Mouse (Mus musculus): ENCODE results near the gene Rpl3.

DNA sequence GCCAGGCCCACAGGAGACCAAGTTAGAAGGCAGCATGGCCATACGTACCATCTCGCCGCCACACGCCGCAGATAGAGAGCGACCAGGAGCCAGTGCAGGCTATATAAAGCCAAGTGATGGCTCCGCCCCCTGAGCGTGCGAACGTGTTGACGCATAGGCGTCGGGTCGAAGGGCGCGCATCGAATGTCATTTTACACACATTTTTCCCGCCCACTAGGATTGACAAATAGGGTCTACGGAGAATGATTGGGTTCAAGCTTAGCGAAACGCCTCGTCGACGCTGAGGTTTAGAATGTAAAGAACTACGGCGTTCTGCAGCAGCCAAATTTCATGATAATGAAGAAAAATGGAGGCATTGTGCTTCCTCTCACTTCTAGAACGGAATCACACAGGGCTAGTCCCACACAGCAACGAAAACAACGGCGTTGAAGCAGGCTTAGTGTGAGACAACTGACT is 8.4 kb downstream of the Rpl3 start:
- no peak for TF ChIP-seq CTCF (IDR thresholded peaks at IDR 0.05; ENCODE audit: low read depth, low read length)
- no peak for TF ChIP-seq GATA1 (IDR thresholded peaks at IDR 0.05; ENCODE audit: borderline replicate concordance, low read length)
